Mouse (Mus musculus) MEL (cell line): ENCODE measurements around the gene Agps.

Experiments used
- CTCF ChIP-seq, 3 experiments: IDR thresholded peaks in 2 of 3; conservative IDR thresholded peaks in 1 of 3; 2 replicates each; pipeline ENCODE4 v1.5.1; 2011 to 2012; ENCODE audit warnings: low read length in 3 of 3, low read depth in 2 of 3, mild to moderate bottlenecking in 2 of 3, improper control_type of control experiment in 1 of 3, inconsistent platforms in 1 of 3, mixed read lengths in 1 of 3, moderate library complexity in 1 of 3; ENCODE audit not compliant: control insufficient read depth in 1 of 3, insufficient read depth in 1 of 3, poor library complexity in 1 of 3, severe bottlenecking in 1 of 3
- JUND ChIP-seq: IDR thresholded peaks from 2 replicates; pipeline ENCODE4 v1.6.1; 2011; ENCODE audit warnings: low read depth, mild to moderate bottlenecking, improper control_type of control experiment, low read length
- TAL1 ChIP-seq: IDR thresholded peaks from 2 replicates; pipeline ENCODE4 v1.6.1; 2012; ENCODE audit warnings: mild to moderate bottlenecking, inconsistent platforms, low read length, moderate library complexity, mixed read lengths
- UBTF ChIP-seq: IDR thresholded peaks from 2 replicates; pipeline ENCODE4 v1.6.1; 2012; ENCODE audit warnings: low read depth, mild to moderate bottlenecking, inconsistent platforms, low read length, improper control_type of control experiment, moderate library complexity, borderline replicate concordance; ENCODE audit not compliant: insufficient read depth
- ZMIZ1 ChIP-seq: IDR thresholded peaks from 2 replicates; pipeline ENCODE4 v1.6.1; 2012; ENCODE audit warnings: low read depth, mild to moderate bottlenecking, inconsistent platforms, low read length, improper control_type of control experiment, moderate library complexity

- no peak for TF ChIP-seq TAL1
- TF ChIP-seq CTCF (IDR thresholded peaks at IDR 0.05 in 2 of 3, conservative IDR thresholded peaks at IDR 0.05 in 1 of 3; ENCODE audit: control insufficient read depth in 1 of 3, insufficient read depth in 1 of 3, low read depth in 2 of 3, low read length in 3 of 3, poor library complexity in 1 of 3, severe bottlenecking in 1 of 3): no peak
- no peak for TF ChIP-seq ZMIZ1
- TF ChIP-seq JUND: no peak
- no peak for TF ChIP-seq UBTF
These were observed 99.0 kb downstream of the Agps start for GRCm38 (mm10) chr2:75930941-75931340.
